Mouse (Mus musculus) lung, postnatal 0 days (tissue): ENCODE data around the gene Fam89b.

Source experiments
- CTCF ChIP-seq: IDR thresholded peaks from 2 replicates; pipeline ENCODE4 v1.5.1; 2016; ENCODE audit warnings: antibody characterized with exemption, mild to moderate bottlenecking
- EP300 ChIP-seq: IDR thresholded peaks from 2 replicates; pipeline ENCODE4 v1.6.1; 2016; ENCODE audit warnings: antibody characterized with exemption, mild to moderate bottlenecking, control low read depth

- TF ChIP-seq CTCF (no peak), EP300 (no peak)
These were observed 49.0 kb downstream of the Fam89b start for GRCm38 (mm10) chr19:5680432-5680831.
